Mouse (Mus musculus): ENCODE data around the gene Slc28a2. TPM values are rescaled to one million over a fixed set of nuclear protein-coding genes. Genes with fewer than 3 reads are reported as not detected.
"Not testable (repeated sequence)": the region's sequence is repeated elsewhere in the genome, so short reads cannot be mapped to it uniquely, and the experiment has no call there.

The Slc28a2 gene
- total RNA-seq, 2 experiments from 2014 or later, result not detected

DNA sequence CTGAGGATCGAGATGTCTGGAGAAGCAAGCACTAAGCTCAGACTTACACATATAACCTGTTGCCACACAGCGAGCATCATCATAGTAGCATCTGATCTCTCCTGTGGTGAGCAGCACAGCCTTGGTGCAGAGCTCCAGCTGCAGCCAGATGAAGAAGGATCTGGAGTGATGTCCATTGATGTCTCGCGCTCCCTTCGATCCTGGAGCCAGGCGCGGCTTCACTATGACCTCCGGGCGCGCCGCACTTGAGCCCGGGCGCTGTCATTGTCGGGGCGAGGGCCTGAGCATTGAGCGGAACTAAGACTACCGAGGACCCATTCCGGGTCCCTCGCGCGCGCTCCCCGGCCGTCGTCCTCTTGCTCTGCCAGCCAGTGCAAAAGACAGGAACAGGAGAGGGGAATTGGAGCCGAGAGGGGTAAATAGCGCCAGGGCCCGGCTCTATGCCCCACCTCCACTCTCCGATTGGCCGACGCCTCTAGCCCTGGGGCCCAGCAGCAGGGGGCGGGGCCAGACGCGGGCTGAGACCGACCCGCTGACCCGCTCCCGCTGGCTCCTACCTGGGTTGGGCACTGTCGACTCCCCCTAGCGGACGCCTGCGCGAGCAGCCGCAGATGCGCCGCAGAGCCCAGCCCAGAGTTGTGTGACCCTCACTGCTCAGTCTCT is 41.2 kb downstream of the Slc28a2 start:
- peak; percentile 80 to 87 for DNase-seq (ENCODE audit: low spot score in 2 of 2)

DNA sequence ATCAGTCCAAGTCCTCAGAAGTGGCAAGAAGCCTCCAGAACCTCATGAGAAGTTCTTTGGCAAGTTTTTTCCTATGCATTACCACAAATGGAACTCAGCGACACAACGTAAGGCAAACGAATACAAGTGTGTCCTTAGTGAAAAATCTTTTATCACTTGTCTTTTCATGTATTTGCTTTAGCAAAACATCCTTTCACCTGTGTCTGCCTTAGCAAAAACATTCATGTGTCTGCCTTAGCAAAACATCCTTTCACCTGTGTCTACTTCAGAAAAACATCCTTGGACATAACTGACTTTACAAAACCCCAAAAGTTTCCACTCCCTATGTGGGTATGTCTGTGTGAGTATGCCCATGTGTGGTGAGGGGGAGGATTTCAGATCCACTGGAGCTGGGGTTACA is 42.9 kb downstream of the Slc28a2 start:
- no peak for DNase-seq (ENCODE audit: low spot score in 2 of 2)

- no peak for DNase-seq (ENCODE audit: low spot score in 2 of 2)
Observed at GRCm38 (mm10) chr2:122476585-122476984, 50.3 kb downstream of the Slc28a2 start.

DNA sequence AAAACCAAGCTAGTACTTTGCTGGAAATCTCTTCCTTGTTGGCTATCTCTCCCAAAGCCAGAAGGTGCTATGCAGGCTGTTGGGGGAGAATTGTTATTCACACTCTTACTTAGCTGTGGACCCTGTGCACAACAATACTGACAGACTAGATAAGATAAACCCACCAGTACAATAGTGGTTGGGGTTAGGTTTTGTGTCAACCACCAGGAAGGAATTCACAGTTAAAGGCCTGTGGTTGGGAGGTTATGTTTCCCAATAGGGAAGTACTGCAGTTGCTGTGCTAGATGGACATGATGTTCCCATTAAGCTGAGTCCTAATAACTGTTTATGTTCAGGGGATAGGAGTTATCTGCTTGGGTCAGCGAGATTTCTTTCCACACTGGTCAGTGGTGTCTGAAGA is 57.5 kb downstream of the Slc28a2 start:
- not testable (repeated sequence) for DNase-seq (ENCODE audit: low spot score in 2 of 2)

DNA sequence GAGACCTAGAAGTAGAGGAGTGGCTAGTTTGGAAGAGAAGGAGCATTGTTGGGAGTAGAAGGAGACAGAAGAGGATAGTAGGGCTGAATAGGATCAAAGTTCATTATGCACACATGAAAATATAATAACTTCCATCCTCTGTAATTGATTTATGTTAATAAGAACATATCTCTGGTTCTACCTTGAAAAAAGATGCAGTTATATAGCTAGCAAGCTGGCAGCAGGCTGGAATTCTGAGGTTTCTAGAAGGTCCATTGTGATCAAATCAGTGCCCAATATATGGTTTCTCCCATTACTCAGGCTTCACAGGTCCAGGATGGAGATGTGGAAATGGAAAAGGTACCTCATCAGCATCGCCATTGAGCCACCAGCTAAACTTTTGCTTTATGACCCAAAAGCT is 58.4 kb downstream of the Slc28a2 start, which contains the start of gene Gm14085:
TSS of gene Gm14085 (plus strand) at position 301 of the 400 bp plus-strand sequence.
- no peak for DNase-seq (ENCODE audit: low spot score in 2 of 2)

GRCm38 (mm10) chr2:122485654-122486053 is 59.4 kb downstream of the Slc28a2 start:
- DNase-seq (ENCODE audit: low spot score in 2 of 2), result not testable (repeated sequence)

DNA sequence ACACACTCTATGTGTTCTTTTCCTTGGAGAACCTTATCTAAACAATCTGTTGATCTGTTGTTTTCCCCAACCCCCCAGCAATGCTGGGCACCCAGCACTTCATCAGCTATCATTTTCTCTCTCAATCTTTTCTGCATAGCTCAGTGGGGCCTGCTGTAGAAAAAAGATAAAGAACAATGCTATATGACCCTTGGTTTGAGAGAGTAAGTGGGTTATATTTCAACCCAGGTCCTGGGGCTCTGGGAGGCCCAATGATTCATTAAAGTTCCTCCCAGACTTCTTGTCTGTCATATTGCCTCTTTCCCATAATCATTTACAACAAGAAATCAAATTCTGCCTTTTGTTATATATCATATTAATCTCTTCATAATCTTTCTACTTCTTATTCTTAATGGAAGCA is 59.8 kb downstream of the Slc28a2 start:
- DNase-seq (ENCODE audit: low spot score in 2 of 2), result not testable (repeated sequence)

DNA sequence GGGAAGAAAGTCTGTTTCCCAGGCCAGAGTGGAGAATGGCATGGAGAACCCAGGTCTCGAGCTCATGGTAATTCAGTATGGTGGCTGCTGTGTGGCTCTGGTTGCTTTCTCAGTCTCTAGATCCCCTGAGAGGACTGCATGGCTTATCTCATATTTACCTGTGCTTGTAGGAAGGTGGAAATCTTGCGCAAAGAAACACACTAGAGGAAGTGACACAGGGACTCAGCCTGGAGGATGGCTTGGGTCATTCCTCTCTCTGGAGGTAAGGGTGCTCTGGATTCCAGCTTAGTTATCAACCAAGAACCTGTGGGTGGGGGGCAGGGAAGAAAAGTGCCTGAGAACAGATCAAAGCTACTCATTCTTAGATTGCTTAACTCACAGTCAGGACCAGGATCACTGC is 60.4 kb downstream of the Slc28a2 start:
- no peak for DNase-seq (ENCODE audit: low spot score in 2 of 2)

Other genes with a start within 250 kb of the Slc28a2 start
- gene Patl2, start 240.3 kb upstream of the Slc28a2 start, total RNA-seq (2021), result under 1 TPM in 1 of 2 experiments, not detected in 1; 0.26 TPM
- gene Terb2, start 240.2 kb upstream of the Slc28a2 start, total RNA-seq (2021), result not detected
- 10 to 100 TPM; 12.2 to 13.4 TPM for gene Sord, start 191.7 kb upstream of the Slc28a2 start, total RNA-seq (2021)
- gene Duox2, start 128.0 kb upstream of the Slc28a2 start, total RNA-seq (2021), result under 1 TPM in 1 of 2 experiments, not detected in 1; 0.09 TPM
- not detected for gene Duoxa2, start 127.6 kb upstream of the Slc28a2 start, total RNA-seq (2021)
- not detected for gene Duoxa1, start 112.7 kb upstream of the Slc28a2 start, total RNA-seq (2021)
- gene Duox1, start 110.8 kb upstream of the Slc28a2 start, total RNA-seq (2021), result not detected
- gene Shf, start 57.3 kb upstream of the Slc28a2 start, total RNA-seq (2021), result 10 to 100 TPM; 57.5 to 65.2 TPM
- gene Gm14085, start 58.5 kb downstream of the Slc28a2 start, total RNA-seq (2021), result not detected
- 10 to 100 TPM; 60.3 to 64.8 TPM for gene Gatm, start 184.8 kb downstream of the Slc28a2 start, total RNA-seq (2021)
- gene AA467197, start 210.5 kb downstream of the Slc28a2 start, total RNA-seq (2021), result not detected